Mouse (Mus musculus): ENCODE measurements at regions not wholly inside any gene's neighbourhood (a gene's known extent, or its start where the extent isn't known, plus 50 kb on each side); places are given as distances from the start of the nearest gene placed in this dataset.
"Not testable (repeated sequence)": the region's sequence is repeated elsewhere in the genome, so short reads cannot be mapped to it uniquely, and the experiment has no call there.

DNA sequence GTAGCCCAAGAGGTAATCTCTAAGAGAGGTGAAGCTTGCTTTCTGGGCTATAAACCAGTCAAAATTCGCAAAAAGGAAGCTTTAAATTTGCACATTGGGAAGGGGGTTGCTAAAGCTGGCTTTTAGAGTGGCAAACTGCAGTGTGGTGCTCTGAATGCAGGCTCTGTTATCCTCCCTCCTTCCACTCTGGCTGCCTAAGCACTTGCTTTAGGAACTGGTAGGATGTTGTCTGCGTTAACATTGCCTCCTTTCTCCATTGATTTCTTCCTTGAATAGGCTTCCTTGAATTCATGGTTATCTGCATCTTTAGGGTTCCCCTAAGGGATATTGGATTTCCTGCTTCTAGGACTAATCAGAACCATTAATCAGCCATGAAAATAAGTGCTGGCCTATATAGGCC, 120.8 kb upstream of the Pou3f2 start:
- no peaks in the 10 kb centered on the region for H3K4me1 ChIP-seq (ENCODE audit: control insufficient read depth in 1 of 2, insufficient read depth in 2 of 2, low read length in 2 of 2)
- TF ChIP-seq MYC (IDR thresholded peaks at IDR 0.05; ENCODE audit: low read depth, low read length), result no peak
- TF ChIP-seq UBTF (IDR thresholded peaks at IDR 0.05; ENCODE audit: borderline replicate concordance, insufficient read depth, low read depth, low read length), result no peak
- no peak for TF ChIP-seq JUND (IDR thresholded peaks at IDR 0.05; ENCODE audit: low read depth, low read length)
- no peak for TF ChIP-seq SMC3 (IDR thresholded peaks at IDR 0.05; ENCODE audit: low read depth, low read length)
- no peak for TF ChIP-seq GATA1 (IDR thresholded peaks at IDR 0.05; ENCODE audit: low read depth, low read length)
- TF ChIP-seq TAL1 (IDR thresholded peaks at IDR 0.05; ENCODE audit: low read length), result no peak
- TF ChIP-seq RAD21 (IDR thresholded peaks at IDR 0.05; ENCODE audit: low read depth, low read length), result no peak
- no peak for TF ChIP-seq CHD1 (IDR thresholded peaks at IDR 0.05; ENCODE audit: low read depth, low read length)
- no peak for TF ChIP-seq ZMIZ1 (IDR thresholded peaks at IDR 0.05; ENCODE audit: low read depth, low read length)
- no peak for TF ChIP-seq CTCF (IDR thresholded peaks at IDR 0.05 in 2 of 3, conservative IDR thresholded peaks at IDR 0.05 in 1 of 3; ENCODE audit: control insufficient read depth in 1 of 3, insufficient read depth in 1 of 3, low read depth in 2 of 3, low read length in 3 of 3, poor library complexity in 1 of 3, severe bottlenecking in 1 of 3)
- no peak for TF ChIP-seq ZKSCAN1 (IDR thresholded peaks at IDR 0.05; ENCODE audit: low read depth, low read length)
- TF ChIP-seq MEF2A (IDR thresholded peaks at IDR 0.05; ENCODE audit: extremely low read depth, insufficient replicate concordance, low read depth, low read length, poor library complexity, severe bottlenecking), result no peak
- no peak for TF ChIP-seq NELFE (IDR thresholded peaks at IDR 0.05; ENCODE audit: low read depth, low read length)
- no peak for TF ChIP-seq BHLHE40 (IDR thresholded peaks at IDR 0.05; ENCODE audit: borderline replicate concordance, low read depth, low read length)
- TF ChIP-seq EP300 (IDR thresholded peaks at IDR 0.05; ENCODE audit: low read depth in 1 of 2, low read length in 2 of 2), result no peak
- no peak for TF ChIP-seq CHD2 (IDR thresholded peaks at IDR 0.05; ENCODE audit: low read length)
- no peaks in the 10 kb centered on the region for H3K27me3 ChIP-seq (ENCODE audit: control insufficient read depth in 1 of 2, insufficient read depth in 2 of 2, low read length in 2 of 2)
- no peak overlapping the region for H3K27ac ChIP-seq (ENCODE audit: control insufficient read depth, low read depth, low read length)
- no peaks in the 10 kb centered on the region for H3K79me2 ChIP-seq (ENCODE audit: control insufficient read depth, insufficient read depth, low read length, poor library complexity)
- H3K9me3 ChIP-seq (replicated peaks; ENCODE audit: insufficient read depth, low read length), result no peaks in the 10 kb centered on the region
- no peaks in the 10 kb centered on the region for H3K36me3 ChIP-seq (ENCODE audit: control insufficient read depth in 1 of 2, insufficient read depth in 2 of 2, low read length in 2 of 2)
- H3K4me3 ChIP-seq (ENCODE audit: control insufficient read depth in 1 of 2, insufficient read depth in 1 of 2, low read depth in 2 of 2, low read length in 2 of 2), result no peak overlapping the region
- no peak overlapping the region for H3K9ac ChIP-seq (ENCODE audit: control insufficient read depth, low read depth, low read length, poor library complexity, severe bottlenecking)
- DNase-seq (ENCODE audit: low read depth, low spot score), result no peak

GRCm38 (mm10) chr4:22602164-22602563, 114.0 kb upstream of the Pou3f2 start:
- not testable (repeated sequence) for H3K9ac ChIP-seq (ENCODE audit: control insufficient read depth, low read depth, low read length, poor library complexity, severe bottlenecking); H3K36me3 ChIP-seq (ENCODE audit: control insufficient read depth in 1 of 2, insufficient read depth in 2 of 2, low read length in 2 of 2); H3K79me2 ChIP-seq (ENCODE audit: control insufficient read depth, insufficient read depth, low read length, poor library complexity)

GRCm38 (mm10) chr4:22587162-22587561, 99.0 kb upstream of the Pou3f2 start:
- Histone ChIP-seq H3K9me3 (replicated peaks; ENCODE audit: insufficient read depth, low read length) (no peaks in the 10 kb centered on the region), H3K36me3 (ENCODE audit: control insufficient read depth in 1 of 2, insufficient read depth in 2 of 2, low read length in 2 of 2) (no peaks in the 10 kb centered on the region), H3K27ac (ENCODE audit: control insufficient read depth, low read depth, low read length) (no peak overlapping the region), H3K9ac (ENCODE audit: control insufficient read depth, low read depth, low read length, poor library complexity, severe bottlenecking) (no peak overlapping the region), H3K27me3 (ENCODE audit: control insufficient read depth in 1 of 2, insufficient read depth in 2 of 2, low read length in 2 of 2) (no peaks in the 10 kb centered on the region), H3K4me1 (ENCODE audit: control insufficient read depth in 1 of 2, insufficient read depth in 2 of 2, low read length in 2 of 2) (no peaks in the 10 kb centered on the region), H3K79me2 (ENCODE audit: control insufficient read depth, insufficient read depth, low read length, poor library complexity) (no peaks in the 10 kb centered on the region), H3K4me3 (ENCODE audit: control insufficient read depth in 1 of 2, insufficient read depth in 1 of 2, low read depth in 2 of 2, low read length in 2 of 2) (no peak overlapping the region)
- no peak for DNase-seq (ENCODE audit: low read depth, low spot score)
- peak; percentile 83 for TF ChIP-seq MAFK (IDR thresholded peaks at IDR 0.05; ENCODE audit: borderline replicate concordance, low read depth, low read length)
- no peak for TF ChIP-seq ZKSCAN1 (IDR thresholded peaks at IDR 0.05; ENCODE audit: low read depth, low read length)

More at GRCm38 (mm10) chr4:22602164-22602563, 114.0 kb upstream of the Pou3f2 start:
- not testable (repeated sequence) for H3K4me3 ChIP-seq (ENCODE audit: control insufficient read depth in 1 of 2, insufficient read depth in 1 of 2, low read depth in 2 of 2, low read length in 2 of 2); H3K27me3 ChIP-seq (ENCODE audit: control insufficient read depth in 1 of 2, insufficient read depth in 2 of 2, low read length in 2 of 2); H3K27ac ChIP-seq (ENCODE audit: control insufficient read depth, low read depth, low read length); H3K4me1 ChIP-seq (ENCODE audit: control insufficient read depth in 1 of 2, insufficient read depth in 2 of 2, low read length in 2 of 2); H3K9me3 ChIP-seq (replicated peaks; ENCODE audit: insufficient read depth, low read length); DNase-seq (ENCODE audit: low read depth, low spot score)

Data from MEL (cell line).